Mouse (Mus musculus): ENCODE data around the gene Gm21294. TPM values are rescaled to one million over a fixed set of nuclear protein-coding genes. Genes with fewer than 3 reads are reported as not detected.

The Gm21294 gene
- not detected for total RNA-seq (2023)

DNA sequence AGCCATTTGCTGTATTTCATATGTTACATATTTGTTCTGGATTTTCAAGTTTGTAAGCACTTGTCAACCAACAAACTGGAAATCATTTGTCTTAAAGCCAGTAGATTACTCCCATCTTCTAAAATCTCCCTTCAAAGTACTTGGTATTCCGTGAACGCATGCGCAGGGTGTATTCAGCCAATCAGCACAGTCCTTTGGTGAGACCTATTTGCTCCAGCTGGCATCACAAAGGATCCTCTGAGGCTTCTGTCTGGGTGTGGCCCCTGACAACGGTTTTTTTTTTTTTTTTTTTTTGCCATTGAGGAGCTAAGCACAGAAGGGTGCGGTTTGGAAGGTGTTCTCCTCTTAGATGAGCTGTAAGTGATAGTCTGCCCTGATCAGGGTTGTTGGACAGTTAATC lies at the start of gene Gm21294:
Gm21294 (plus strand) TSS at position 301 of the 400 bp plus-strand sequence.

